Mouse (Mus musculus) kidney, embryonic 14.5 days (tissue): ENCODE results near the gene Slc9a3r1. TPM values are rescaled to one million over a fixed set of nuclear protein-coding genes. Genes with fewer than 3 reads are reported as not detected.
A peak's percentile ranks its signal among the peaks of the same experiment; 100 is the strongest.

Experiments
- ATAC-seq: fragments of 200-750 bp; cut with Nextera tagmentation; 2 replicates; pipeline ENCODE4 v1.8.0; 2017; ENCODE audit warnings: moderate number of reproducible peaks, mild to moderate bottlenecking, moderate TSS enrichment, moderate library complexity; ENCODE audit not compliant: low FRiP score, low TSS enrichment
- H3K27ac ChIP-seq: fragments of 300-500 bp; sonication (generic); 2 replicates; pipeline ENCODE4 v1.5.1; 2014; ENCODE audit warnings: low read depth, mild to moderate bottlenecking, low read length, moderate library complexity, mixed read lengths
- H3K27me3 ChIP-seq: fragments of 300-500 bp; sonication (generic); 2 replicates; pipeline ENCODE4 v1.6.1; 2014; ENCODE audit warnings: mild to moderate bottlenecking, low read length; ENCODE audit not compliant: control insufficient read depth, insufficient read depth
- H3K36me3 ChIP-seq: fragments of 300-500 bp; sonication (generic); 2 replicates; pipeline ENCODE4 v1.6.1; 2014; ENCODE audit warnings: low read length, mixed read lengths; ENCODE audit not compliant: control insufficient read depth, insufficient read depth
- H3K4me1 ChIP-seq: fragments of 300-500 bp; sonication (generic); 2 replicates; pipeline ENCODE4 v1.6.1; 2014; ENCODE audit warnings: low read length, mixed read lengths; ENCODE audit not compliant: control insufficient read depth, insufficient read depth
- H3K4me2 ChIP-seq: fragments of 300-500 bp; sonication (generic); replicated peaks from 2 replicates; pipeline ENCODE4 v1.6.1; 2014; ENCODE audit warnings: low read depth, mild to moderate bottlenecking, low read length
- H3K4me3 ChIP-seq: fragments of 300-500 bp; sonication (generic); 2 replicates; pipeline ENCODE4 v1.5.1; 2014; ENCODE audit warnings: mild to moderate bottlenecking, low read length
- H3K9ac ChIP-seq: fragments of 300-500 bp; sonication (generic); 2 replicates; pipeline ENCODE4 v1.6.1; 2014; ENCODE audit warnings: low read depth, mild to moderate bottlenecking, low read length, moderate library complexity
- H3K9me3 ChIP-seq: fragments of 300-500 bp; sonication (generic); 2 replicates; pipeline ENCODE4 v1.6.1; 2016; ENCODE audit warnings: low read length; ENCODE audit not compliant: control insufficient read depth
- WGBS: fragments of 180-500 bp; shearing (Covaris S2); extraction: QIAGEN DNeasy Blood & Tissue Kit; methylation state at CpG from one replicate; pipeline ENCODE4 v1.1.7; 2014; 5-methylcytosine and 5-hydroxymethylcytosine counted together
- polyA plus RNA-seq: library from polyadenylated mRNA; unstranded; fragments of >200 nt; fragmentation: Nextera tagmentation; extraction: Ambion mirVana; gene quantifications from 2 replicates; pipeline ENCODE4 v1.2.1, GENCODE M21; 2014

Slc9a3r1 gene
- polyA plus RNA-seq, 1 experiment from 2014 or later = 110 TPM

GRCm38 (mm10) chr11:115179881-115180280, 16.7 kb downstream of the Slc9a3r1 start:
- Histone ChIP-seq H3K9me3 (no peaks in the 10 kb centered on the region), H3K4me3 (no peak overlapping the region), H3K27ac (no peak overlapping the region), H3K27me3 (no peaks in the 10 kb centered on the region), H3K4me1 (peaks cover 34% of the 10 kb centered on the region), H3K4me2 (no peak overlapping the region), H3K36me3 (peaks cover 17% of the 10 kb centered on the region; the same call in 1 of the 2 replicates), H3K9ac (no peak overlapping the region)
- no peak for ATAC-seq
- WGBS = 88% methylated on average over 6 of the region's 6 CpGs

- 0 out of 2 replicates have a peak, but pooled peaks have one; percentile 9 for ATAC-seq
- no peak overlapping the region for H3K4me3 ChIP-seq
- no peaks in the 10 kb centered on the region for H3K9me3 ChIP-seq
- peaks cover 23% of the 10 kb centered on the region for H3K4me1 ChIP-seq
- no peak overlapping the region for H3K9ac ChIP-seq
- no peaks in the 10 kb centered on the region for H3K27me3 ChIP-seq
- H3K4me2 ChIP-seq = no peak overlapping the region
- peaks cover 17% of the 10 kb centered on the region; the same call in 1 of the 2 replicates for H3K36me3 ChIP-seq
- H3K27ac ChIP-seq = no peak overlapping the region
- WGBS = 22% methylated on average over 12 of the region's 12 CpGs
These were observed 18.9 kb downstream of the Slc9a3r1 start for GRCm38 (mm10) chr11:115181913-115182638.

DNA sequence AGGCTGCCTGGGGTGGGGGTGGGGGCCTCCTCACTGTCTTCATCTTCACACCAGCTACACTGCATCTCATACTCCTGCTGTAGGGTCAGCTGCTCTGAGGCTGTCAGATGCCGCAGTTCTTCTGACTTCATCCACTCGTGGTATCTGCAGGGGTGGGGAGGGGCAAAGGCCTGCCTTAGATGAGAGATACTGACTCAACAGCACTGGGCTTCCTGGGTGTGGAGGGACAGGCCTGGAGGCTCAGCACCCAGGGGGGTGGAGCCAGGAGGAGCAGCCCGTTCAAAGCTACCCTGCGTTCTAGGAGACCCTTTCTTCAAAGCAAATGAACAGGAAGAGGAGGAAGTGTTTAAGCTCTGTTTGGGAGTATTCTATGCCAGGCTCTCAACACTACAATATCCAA, 21.8 kb downstream of the Slc9a3r1 start:
- peaks cover 13% of the 10 kb centered on the region; the same call in 1 of the 2 replicates for H3K36me3 ChIP-seq
- no peaks in the 10 kb centered on the region for H3K9me3 ChIP-seq
- no peak overlapping the region for H3K4me3 ChIP-seq
- H3K4me1 ChIP-seq = peaks cover 12% of the 10 kb centered on the region; the same call in 1 of the 2 replicates
- no peak overlapping the region for H3K27ac ChIP-seq
- no peak for ATAC-seq
- H3K9ac ChIP-seq = no peak overlapping the region
- WGBS = 48% methylated on average over 4 of the region's 4 CpGs
- no peak overlapping the region for H3K4me2 ChIP-seq
- no peaks in the 10 kb centered on the region for H3K27me3 ChIP-seq

GRCm38 (mm10) chr11:115187224-115187639, 24.1 kb downstream of the Slc9a3r1 start, which contains the start of gene Tmem104:
TSS of gene Tmem104 (plus strand) at chr11:115187487.
- H3K9ac ChIP-seq = peak within 1 kb of the TSS; percentile 71
- H3K36me3 ChIP-seq = no peaks in the 10 kb centered on the region
- H3K4me3 ChIP-seq = peak within 1 kb of the TSS; percentile 60
- H3K27me3 ChIP-seq = no peaks in the 10 kb centered on the region
- WGBS = under 1% methylated on average over 39 of the region's 39 CpGs
- peak; percentile 91 for ATAC-seq
- H3K27ac ChIP-seq = peak within 1 kb of the TSS; percentile 52; the same call in 1 of the 2 replicates
- no peaks in the 10 kb centered on the region for H3K9me3 ChIP-seq
- peaks cover 12% of the 10 kb centered on the region; the same call in 1 of the 2 replicates for H3K4me1 ChIP-seq
- H3K4me2 ChIP-seq = peak within 1 kb of the TSS; percentile 76

DNA sequence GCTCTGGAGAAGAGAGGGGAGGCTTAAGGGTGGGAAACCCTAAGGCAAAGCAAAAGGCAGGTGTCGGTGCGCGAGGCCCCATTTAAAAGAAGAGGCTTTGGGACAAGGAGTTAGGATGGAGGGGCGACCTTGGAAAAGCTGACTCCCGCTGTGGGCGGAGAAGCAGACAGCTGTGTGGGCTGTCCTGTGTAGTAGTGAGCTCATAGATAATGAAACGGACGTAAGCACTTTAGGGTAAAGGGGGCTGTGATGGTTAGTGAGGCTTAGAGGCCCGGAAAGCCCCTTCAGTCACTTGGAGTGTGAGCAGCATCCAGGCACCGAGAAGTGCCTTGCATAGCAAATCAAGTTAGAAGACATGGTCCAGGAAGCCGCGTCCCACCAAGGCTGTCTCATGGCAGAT, 24.6 kb downstream of the Slc9a3r1 start, which contains the start of gene Nat9:
Nat9 (minus strand) TSS at position 167 of the 400 bp plus-strand sequence.
- no peaks in the 10 kb centered on the region for H3K9me3 ChIP-seq
- H3K4me3 ChIP-seq = peak within 1 kb of the TSS; percentile 60
- peak within 1 kb of the TSS; percentile 76 for H3K4me2 ChIP-seq
- ATAC-seq = no peak
- WGBS = 7% methylated on average over 12 of the region's 12 CpGs
- H3K27me3 ChIP-seq = no peaks in the 10 kb centered on the region
- peak within 1 kb of the TSS; percentile 52; the same call in 1 of the 2 replicates for H3K27ac ChIP-seq
- H3K9ac ChIP-seq = peak within 1 kb of the TSS; percentile 71
- peaks cover 12% of the 10 kb centered on the region; the same call in 1 of the 2 replicates for H3K4me1 ChIP-seq
- no peaks in the 10 kb centered on the region for H3K36me3 ChIP-seq

GRCm38 (mm10) chr11:115188539-115189231, 25.5 kb downstream of the Slc9a3r1 start:
- Histone ChIP-seq H3K27ac (no peak overlapping the region), H3K4me3 (no peak overlapping the region), H3K9ac (no peak overlapping the region), H3K27me3 (no peaks in the 10 kb centered on the region), H3K4me2 (no peak overlapping the region), H3K36me3 (no peaks in the 10 kb centered on the region), H3K4me1 (peaks cover 12% of the 10 kb centered on the region; the same call in 1 of the 2 replicates), H3K9me3 (no peaks in the 10 kb centered on the region)
- WGBS = 92% methylated on average over 13 of the region's 13 CpGs
- ATAC-seq = no peak

GRCm38 (mm10) chr11:115189304-115189703, 26.2 kb downstream of the Slc9a3r1 start:
- 91% methylated on average over 6 of the region's 6 CpGs for WGBS
- H3K9ac ChIP-seq = no peak overlapping the region
- H3K36me3 ChIP-seq = no peaks in the 10 kb centered on the region
- no peaks in the 10 kb centered on the region for H3K9me3 ChIP-seq
- H3K4me2 ChIP-seq = no peak overlapping the region
- H3K27me3 ChIP-seq = no peaks in the 10 kb centered on the region
- H3K4me1 ChIP-seq = peaks cover 12% of the 10 kb centered on the region; the same call in 1 of the 2 replicates
- H3K4me3 ChIP-seq = no peak overlapping the region
- H3K27ac ChIP-seq = no peak overlapping the region
- ATAC-seq = no peak

- H3K4me3 ChIP-seq = no peak overlapping the region
- WGBS = 64% methylated on average over 9 of the region's 9 CpGs
- H3K27me3 ChIP-seq = no peaks in the 10 kb centered on the region
- no peaks in the 10 kb centered on the region for H3K9me3 ChIP-seq
- H3K27ac ChIP-seq = no peak overlapping the region
- H3K36me3 ChIP-seq = peaks cover 1% of the 10 kb centered on the region; the same call in 1 of the 2 replicates
- no peak overlapping the region for H3K4me2 ChIP-seq
- no peak overlapping the region for H3K9ac ChIP-seq
- ATAC-seq = no peak
- H3K4me1 ChIP-seq = 0 out of 2 replicates have a peak, but pooled peaks cover 3% of the 10 kb centered on the region
These were observed 29.0 kb downstream of the Slc9a3r1 start for GRCm38 (mm10) chr11:115192180-115192579.
